Mouse (Mus musculus) heart, adult 2 months (tissue): ENCODE results near the gene Spag6.

Source experiments
- CTCF ChIP-seq: fragments of 200-600 bp; IDR thresholded peaks from 2 replicates; pipeline ENCODE4 v1.8.1; 2022; ENCODE audit warnings: antibody characterized with exemption, mild to moderate bottlenecking, moderate library complexity
- EP300 ChIP-seq: fragments of 200-500 bp; IDR thresholded peaks from 2 replicates; pipeline ENCODE4 v1.6.1; 2011; ENCODE audit warnings: low read depth, low read length, control low read depth; ENCODE audit not compliant: insufficient read depth

DNA sequence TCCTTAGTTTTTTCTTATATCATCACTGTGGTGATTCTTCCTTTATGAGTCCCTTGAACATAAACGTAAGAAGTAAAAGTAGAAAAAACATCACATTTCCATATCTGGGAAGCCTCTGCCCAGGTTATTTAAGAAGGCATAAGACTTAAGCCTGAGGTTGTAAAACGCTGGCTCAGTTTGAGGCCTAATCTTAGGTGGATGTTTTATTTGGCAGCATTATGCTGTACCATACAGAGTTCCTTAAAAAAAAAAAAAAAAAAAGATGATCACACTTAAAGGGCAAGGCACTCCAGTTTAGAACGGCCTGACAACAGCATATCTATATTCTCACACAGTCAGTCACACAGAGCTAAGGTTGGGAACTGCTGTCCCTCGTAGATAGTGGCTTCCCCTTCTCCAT lies 32.0 kb downstream of the Spag6 start:
- TF ChIP-seq EP300 = no peak
- TF ChIP-seq CTCF = no peak
